Mouse (Mus musculus) CD8-positive naive resting alpha-beta T cell, adult 2 months (primary cell): ENCODE measurements at regions not wholly inside any gene's neighbourhood (a gene's known extent, or its start where the extent isn't known, plus 50 kb on each side); places are given as distances from the start of the nearest gene placed in this dataset.

Experiments used
- DNase-seq, 2 experiments: peaks; one replicate each; pipeline ENCODE4 v3.0.0; 2022; ENCODE audit warnings: low read depth in 2 of 2, low spot score in 2 of 2

- DNase-seq: no peak
Observed at GRCm38 (mm10) chr6:50713297-50713696, 59.1 kb upstream of the Npvf start.

DNA sequence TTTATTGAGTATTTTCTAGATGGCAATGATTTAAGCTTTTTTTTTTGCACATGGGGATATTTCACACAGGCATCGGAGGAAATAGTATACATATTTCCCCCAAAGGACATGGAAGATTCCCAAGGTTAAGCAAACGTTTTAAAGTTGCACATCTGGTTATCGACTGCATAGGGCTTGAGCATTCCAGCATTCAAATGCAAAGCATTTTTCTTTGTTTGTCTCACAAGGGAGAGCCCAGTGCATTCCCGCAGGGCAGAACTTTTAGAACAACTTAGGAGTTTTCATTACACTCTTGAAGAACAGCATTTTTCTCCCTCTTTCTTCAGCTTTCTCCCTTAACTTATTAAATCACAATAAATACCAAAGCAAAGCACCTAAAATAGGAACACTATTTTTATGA, 64.4 kb upstream of the Npvf start:
- DNase-seq: no peak

GRCm38 (mm10) chr6:50720346-50720745, 66.1 kb upstream of the Npvf start:
- DNase-seq: no peak

GRCm38 (mm10) chr6:50725640-50726039, 71.4 kb upstream of the Npvf start:
- no peak for DNase-seq

GRCm38 (mm10) chr6:50726166-50726591, 71.9 kb upstream of the Npvf start:
- DNase-seq: no peak

DNA sequence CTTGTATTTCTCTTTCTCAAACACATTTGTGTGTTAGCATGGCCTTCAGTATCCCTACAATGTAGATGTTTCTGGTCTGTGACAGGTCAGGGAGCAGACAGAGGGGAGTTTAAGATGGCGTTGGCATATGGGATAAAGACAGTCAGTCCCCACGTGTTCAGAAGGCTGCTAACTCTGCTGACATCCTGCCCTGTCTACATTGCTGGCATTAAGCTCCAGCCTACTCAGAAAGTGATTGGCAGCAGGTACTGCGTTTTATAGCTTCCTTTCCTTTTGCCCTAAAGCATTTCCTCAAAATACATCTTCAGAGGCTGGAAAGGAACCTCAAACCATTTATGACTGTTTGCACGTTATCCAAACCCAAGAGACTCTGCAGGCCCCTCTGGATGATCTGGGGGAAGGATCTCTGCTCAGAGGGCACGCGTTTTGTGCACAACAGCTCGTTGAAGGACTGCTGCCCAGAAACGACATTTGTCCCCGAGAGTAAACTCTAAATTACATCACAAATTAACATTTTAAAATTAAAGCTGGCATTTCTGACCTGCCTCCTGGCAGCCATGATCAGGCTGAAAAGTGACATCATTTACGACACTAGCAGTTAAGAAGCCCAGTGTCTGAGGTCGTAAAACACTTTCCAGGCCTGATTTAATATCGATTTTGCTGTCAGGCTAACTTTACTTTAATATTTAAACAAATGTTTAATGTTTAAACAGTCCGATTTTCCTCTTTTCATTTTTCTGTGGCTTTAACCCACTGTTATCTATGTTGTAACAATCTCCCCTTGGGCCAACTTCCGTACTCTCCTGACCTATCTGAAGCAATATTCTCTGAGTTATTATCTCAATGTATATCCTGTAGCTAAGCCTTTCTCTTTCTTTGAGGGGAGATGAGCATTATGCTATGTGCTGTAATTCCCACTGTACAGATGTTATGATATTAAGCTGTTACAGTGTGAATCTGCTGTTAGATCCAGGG, 76.8 kb upstream of the Npvf start:
- no peak for DNase-seq

DNA sequence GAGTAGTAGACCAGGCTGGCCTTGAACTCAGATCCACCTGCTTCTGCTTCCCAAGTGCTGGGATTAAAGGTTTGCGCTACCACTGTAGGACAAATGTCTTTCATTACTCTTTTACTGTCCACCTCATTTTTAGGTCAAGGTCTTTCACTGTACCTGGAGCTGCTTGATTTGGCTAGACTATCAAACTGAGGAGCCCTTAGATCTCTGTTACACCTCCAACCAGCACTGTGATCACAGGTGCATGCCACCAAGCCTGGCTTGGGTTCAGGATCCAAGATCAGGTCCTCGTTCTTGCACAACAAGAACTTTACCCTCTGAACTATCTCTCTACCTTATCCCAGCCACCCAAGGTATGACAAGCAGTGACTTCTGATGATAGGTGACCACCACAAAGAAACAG, 80.5 kb upstream of the Npvf start:
- DNase-seq: no peak

GRCm38 (mm10) chr6:50735825-50736224, 81.6 kb upstream of the Npvf start:
- DNase-seq: no peak

DNA sequence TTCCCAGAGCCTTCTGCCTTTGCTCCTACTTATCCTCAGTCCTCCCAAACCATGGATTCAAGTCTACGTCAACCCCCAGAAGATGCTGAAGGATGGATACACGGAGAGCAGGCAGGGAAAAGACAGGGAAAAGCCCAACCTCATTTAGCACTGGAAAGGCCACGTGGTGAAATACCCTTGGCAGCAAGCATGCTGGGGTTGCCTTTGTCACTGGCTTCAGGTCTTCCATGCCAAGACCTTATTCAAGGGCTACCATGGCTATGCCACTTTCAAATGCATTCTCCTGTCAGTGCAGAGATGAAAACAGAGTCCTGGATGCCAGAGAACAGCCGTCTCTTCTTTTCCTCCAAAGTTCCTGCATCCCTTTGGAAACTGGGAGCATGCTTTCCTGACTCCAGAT, 87.8 kb upstream of the Npvf start:
- DNase-seq: no peak

DNA sequence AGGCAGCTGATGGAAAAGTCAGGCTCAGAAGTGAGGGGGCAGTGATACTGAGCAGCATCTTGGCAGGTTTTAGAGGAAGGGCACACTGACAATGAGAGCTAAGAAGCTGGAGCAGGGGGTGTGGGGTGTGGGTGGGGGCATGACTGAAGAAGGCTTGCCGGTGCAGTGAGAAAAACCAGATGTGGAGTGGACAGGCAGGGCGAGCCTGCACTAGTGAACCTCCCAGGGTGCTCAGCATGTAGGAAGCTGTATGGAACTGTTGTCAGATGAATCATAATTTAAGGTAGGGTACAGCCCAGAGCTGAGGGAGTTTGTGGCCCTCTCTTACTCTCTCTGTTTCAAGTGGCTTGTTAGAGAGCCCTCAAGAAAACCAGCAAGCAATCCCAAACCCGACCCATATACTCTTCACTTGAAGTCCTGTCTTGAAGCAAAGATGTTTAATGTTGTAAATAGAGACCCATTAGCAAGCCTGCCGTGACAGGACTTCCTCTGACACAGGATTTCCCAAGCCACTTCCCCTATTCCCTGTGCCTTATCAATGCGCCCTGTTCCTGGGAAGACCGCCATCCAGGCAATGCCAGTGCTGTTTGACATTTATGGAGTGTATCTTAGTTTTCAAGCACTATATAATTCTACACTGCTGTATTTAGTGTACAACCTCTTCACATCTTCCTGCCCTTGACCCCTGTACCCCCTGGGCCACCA, 90.4 kb upstream of the Npvf start:
- DNase-seq: no peak

DNA sequence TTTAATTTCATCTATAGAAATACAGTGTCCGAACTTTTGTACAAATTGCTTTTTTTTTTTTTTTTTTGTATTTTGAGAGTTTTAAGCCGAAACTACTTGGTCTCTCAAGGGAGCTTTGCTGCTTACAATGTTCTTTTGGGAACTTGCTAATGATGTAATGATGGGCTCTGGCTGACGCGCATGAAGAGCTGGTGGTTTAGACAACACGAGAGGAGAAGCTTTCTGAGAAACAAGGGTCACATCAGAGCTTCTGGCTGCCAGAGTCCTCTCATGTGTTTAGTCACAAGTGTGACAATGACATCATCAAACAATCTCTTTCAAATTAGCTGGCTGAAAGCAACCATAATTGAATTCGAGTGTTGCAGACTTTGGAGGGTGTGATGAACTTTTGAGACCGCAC, 98.9 kb upstream of the Npvf start:
- DNase-seq: no peak

DNA sequence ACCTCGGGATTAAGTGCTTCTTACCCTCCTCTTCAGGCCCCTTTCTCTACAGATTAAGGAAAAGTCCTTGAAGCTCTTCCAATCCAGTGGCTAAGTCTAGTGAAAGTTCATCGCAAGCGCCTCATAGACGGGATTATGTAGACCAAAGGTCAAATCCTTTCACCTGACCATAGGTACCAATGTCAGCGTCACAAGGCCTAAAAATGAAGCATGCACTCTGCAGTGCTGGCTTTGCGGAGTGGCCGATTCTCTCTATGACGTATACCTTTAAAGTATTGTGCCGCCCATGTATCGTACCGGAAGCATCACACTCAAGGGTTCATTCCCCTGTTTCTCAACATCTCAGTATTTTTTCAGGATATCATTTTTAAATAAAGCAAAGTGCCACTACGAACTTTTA, 100.5 kb upstream of the Npvf start:
- no peak for DNase-seq

- no peak for DNase-seq
Observed at GRCm38 (mm10) chr6:50760367-50760766, 106.1 kb upstream of the Npvf start.

DNA sequence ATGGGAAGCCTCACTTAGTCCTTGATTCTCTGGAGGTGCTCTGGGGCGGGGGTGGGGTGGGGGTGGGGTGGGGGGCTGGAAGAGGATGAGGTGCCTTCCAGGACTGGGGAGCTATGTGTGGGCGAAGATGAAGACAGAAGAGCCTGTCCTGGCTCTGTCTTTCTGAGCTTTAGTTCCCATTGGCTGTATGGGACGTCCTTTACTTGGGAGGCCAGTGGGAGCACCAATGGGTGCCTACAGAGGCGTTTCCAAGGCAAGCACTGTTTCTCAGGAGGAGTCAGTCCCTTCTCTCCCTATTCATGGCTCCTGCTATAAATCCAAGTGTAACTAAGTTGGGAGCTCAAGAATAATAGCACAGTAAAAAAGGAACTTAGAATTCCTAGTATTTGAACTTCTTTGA, 108.9 kb upstream of the Npvf start:
- no peak for DNase-seq

DNA sequence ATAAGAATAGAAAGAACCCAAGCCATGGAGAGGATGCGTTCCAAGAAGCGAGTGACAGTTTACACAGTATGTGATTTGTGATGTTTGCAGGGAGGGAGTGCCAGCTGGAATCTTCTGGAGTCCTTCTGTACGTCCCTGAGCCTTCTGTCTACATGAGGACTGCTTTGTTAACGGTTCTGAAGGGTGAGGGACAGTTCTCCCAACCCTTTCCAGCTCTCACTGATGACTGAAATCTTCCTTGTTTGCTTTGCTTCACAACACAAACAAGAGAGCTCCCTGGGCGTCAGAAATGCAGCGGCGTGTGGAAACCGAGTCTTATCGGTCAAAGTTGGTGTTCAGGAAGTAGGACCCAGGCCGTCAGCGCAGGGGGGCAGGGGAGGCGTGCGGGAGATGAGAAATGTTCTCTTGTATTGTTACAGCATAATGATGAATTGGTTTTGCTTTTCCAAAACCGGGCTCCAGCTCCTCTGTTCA, 112.2 kb upstream of the Npvf start:
- DNase-seq: no peak

DNA sequence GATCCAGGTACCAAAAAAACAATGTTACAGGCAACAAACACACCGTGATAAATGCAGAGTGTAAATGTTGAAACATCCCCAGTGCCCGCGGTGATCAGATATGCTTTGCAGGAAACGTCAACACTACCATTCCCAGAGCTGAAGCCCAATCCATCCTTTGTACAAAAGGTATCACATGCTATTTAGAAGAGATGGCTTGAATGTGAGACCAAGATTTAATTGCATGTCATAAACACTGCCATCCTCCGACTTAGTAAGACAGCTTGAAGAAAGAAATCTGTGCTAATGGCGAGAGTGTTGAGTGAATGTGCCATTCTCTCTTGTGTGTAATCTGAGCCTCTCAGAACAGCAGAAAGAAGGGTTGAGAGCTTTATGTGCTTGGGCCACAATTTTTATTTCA, 112.9 kb upstream of the Npvf start:
- DNase-seq: no peak

DNA sequence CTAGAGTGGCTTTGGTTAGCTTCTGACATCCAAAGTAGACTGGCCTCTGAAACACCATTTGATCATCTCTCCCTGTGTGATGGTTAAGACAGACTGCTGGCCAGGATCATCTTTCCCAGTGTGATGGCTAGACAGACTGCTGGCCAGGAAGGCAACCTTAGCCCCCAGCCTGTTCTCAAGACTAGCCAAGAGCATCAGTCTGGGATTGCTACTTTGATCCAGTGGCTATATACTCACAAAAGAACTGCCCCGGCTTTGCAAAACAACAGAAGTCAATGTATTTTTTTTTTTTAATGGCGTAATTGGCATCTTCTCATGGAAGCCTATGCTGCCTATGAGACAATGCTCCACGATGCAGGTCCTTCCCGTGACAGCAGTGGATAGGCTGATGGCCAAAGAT, 113.6 kb upstream of the Npvf start:
- no peak for DNase-seq

DNA sequence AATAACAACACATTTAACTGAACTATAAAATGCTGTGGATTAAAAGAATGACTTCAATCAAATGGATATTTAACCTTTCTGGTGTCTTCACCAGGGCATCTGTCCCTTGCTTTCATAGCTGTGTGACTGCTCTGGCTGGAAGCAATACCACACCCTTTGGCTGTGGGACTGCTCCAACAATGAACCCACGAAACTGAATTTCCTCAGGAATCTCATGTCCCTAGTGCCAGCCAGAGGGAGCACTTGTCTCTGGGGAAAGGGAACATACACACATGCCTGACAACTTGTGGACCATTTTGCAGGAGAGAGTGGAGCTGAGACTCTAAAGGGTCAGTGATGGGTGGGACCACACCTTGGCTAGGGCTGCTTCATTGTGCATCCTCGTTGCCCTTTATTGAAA, 114.9 kb upstream of the Npvf start:
- no peak for DNase-seq

DNA sequence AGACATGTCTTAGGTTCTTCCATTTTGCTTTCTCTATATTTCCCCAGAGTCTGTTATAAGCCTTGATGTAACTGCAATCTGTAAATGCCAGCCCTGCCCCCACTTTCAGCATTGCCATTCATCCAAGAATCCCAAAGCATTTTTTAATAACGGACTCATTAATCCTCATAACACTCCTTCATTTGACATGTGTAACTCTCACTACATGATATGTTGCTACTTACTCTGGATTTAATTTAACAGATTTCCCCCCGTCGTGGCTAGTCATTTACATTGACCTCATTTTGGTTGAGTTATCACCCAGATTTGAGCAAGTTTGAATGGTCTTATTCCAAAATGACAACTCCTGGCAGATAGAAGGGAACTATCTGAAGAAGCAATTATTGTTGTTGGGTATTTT, 116.2 kb upstream of the Npvf start:
- no peak for DNase-seq

DNA sequence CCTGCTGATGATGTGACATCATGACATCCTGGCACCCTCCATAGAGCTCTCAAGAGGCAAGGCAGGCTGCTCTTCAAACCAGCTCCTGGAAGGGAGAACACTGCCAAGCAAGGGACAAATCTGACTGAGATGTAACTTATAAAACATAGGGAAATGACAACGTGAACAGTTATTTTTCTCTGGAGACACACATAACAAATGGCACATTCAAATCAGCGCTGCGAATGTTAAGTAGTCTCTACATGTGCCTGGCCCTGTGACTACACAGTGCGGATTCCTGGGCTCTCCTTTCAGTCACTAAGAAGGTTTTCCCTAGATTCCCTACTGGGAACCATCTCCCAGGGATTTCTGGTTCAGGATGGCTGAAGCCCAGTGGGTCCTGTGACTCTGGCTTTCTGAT, 121.4 kb upstream of the Npvf start:
- DNase-seq: no peak

- no peak for DNase-seq
Observed at GRCm38 (mm10) chr6:50776236-50776832, 122.1 kb upstream of the Npvf start.

- peak in 1 of 2 experiments; percentile 0 for DNase-seq
Observed at GRCm38 (mm10) chr6:50776931-50777495, 122.8 kb upstream of the Npvf start.
